Mouse (Mus musculus) gastrocnemius, postnatal 14 days (tissue): ENCODE data around the gene Exoc3l2. TPM values are rescaled to one million over a fixed set of nuclear protein-coding genes. Genes with fewer than 3 reads are reported as not detected.
A peak's percentile ranks its signal among the peaks of the same experiment; 100 is the strongest.

Source experiments
- DNase-seq: peaks from one replicate; pipeline ENCODE4 v3.0.0; 2021; ENCODE audit warnings: mixed read lengths
- intact Hi-C: fragments of 180-260 bp; cut with DNase I; formaldehyde crosslinking; loops from one replicate; pipeline ENCODE4 v1.15.1; 2025; ENCODE audit warnings: low total_unique reads
- total RNA-seq, 2 experiments: library from RNA; stranded (reverse); gene quantifications; 2 replicates each; pipeline ENCODE4 v1.2.3; 2021

Gene Exoc3l2
- total RNA-seq, 2 experiments from 2014 or later: 0.47 to 0.74 TPM

DNA sequence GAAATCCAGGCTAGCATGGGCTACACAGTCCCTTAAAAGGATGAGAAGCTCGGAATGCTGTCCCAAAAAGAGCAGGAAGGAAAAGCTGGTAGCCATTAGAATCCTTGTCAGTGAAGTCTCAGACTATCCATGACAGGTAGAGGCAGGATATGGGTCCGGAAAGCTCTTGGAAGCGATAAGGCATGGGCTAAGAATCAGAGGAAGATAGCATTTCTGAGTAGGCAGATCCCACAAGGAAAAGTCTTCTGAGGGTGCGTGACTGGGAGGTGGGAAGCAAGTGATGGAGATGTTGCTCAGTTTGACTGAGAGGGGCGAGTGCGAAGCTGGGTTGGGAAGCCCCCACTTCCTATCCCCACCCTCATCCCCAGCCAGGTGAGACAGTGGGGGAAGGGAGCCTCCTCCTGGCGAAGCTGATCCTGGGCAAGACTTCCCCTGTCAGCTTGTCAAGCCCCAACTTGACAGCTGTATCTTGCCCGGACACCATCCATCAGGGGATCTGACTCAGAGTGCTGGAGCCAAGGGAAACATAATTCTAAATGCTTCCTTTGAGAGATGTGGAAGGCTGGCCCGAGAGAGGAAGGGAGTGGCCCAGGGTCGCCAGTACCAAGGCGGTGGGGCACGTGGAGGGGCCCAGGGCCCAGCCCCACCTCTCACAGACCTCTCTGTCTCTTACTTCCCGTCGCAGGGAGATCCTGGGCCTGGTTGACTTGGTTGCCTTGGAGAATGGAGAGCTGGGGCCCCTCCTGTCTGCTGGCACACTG, 14.7 kb downstream of the Exoc3l2 start:
- intact Hi-C loops: no loop called here
- DNase-seq: no peak

DNA sequence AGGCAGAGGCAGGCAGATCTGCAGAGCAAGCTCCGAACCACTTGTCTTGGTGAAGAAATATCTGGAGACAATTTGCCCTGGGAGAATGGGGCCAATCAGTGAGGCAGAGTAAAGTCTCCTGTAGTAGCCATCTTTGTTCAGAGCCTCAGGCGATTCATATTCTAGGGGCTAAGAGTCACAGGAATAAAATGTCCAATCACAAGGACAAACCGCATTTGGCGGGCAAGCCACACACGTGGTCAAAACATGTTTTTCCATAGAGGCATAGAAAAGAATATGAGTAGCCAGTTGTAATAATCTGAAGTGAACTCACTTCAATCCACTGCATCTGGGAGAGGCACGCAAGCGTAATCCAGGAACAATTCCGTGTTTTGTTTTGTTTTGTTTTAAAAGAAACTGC, 20.1 kb downstream of the Exoc3l2 start:
- no peak for DNase-seq
- intact Hi-C loops: no loop called here

DNA sequence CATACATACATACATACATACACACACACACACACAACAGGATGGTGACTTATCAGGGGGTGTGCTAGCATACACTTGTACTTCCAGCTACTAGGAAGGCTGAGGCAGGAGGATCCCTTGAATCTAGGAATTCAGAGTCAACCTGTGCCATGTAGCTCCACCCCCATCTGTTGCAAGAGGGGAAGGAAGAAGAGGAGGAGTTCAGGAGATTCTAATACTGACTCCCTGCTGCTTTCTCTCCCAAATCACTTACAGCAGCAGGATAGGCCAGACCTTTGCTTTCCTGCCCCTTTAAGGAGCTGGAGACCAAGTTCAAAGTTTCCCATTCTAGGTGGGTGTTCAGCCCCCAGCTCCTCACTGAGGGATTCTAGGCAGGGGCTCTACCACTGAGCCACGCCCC, 22.4 kb downstream of the Exoc3l2 start:
- no peak for DNase-seq
- intact Hi-C loops: no loop called here

DNA sequence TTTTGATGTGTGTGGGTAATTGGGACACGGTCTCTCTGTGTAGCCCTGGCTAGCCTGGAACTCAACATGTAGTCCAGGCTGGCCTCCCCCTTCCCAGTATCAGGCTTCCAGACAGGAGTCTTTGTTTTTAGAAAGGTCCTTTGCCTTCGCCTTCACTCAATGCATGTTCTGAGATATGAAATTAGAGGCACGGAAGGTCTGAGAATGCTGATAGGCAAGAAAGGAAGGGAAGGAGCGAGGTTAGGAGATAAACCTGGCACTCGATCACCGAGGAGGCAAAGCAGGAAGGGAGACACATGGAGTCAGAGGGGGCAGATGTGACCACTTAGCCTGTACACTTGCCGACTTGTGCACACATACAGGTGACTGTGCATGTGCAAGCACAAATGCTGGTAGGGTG, 23.4 kb downstream of the Exoc3l2 start:
- DNase-seq: no peak
- intact Hi-C loops: no loop called here

DNA sequence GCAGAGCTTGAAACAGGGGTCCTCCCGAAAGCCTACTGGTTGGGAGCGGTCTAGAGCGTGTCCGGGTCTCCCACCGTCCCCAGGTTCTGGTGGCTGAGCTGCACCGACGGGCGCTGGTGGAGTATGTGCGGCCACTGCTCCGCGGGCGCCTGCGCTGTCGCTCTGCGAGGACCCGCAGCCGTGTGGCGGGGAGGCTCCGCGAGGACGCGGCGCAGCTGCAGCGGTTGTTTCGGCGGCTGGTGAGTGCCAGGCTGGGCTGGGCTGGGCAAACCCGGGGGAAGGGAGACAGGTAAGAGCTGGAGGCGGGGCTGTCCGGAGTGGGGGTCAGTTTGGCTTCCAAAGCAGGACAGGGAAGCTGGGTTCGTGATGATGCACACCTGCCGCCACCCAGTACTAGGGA, 26.4 kb downstream of the Exoc3l2 start:
- DNase-seq: no peak
- intact Hi-C loops: no loop called here

DNA sequence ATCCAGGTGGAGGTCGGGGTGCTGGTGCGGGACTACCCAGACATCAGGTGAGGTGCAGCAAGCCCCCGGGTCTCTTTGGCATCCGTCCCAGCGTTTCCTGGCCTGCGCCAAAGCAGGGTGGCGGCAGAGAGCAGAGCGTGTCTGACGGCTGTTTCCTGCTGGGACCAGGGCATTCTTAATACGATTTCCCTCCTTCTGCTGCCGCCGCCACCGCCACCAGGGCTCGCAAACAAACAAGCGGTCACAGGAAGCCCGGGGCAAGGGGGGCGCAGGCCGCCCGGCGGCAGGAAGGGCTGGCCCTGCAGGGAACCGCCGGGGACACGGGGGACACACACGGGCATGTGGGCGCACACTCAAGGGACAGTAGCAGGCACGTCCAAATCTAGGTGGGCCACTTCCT, 28.6 kb downstream of the Exoc3l2 start:
- intact Hi-C loops: no loop called here
- no peak for DNase-seq

- intact Hi-C loops: no loop called here
- DNase-seq: peak; percentile 3
Observed at GRCm38 (mm10) chr7:19494751-19495474, 31.8 kb downstream of the Exoc3l2 start.

- intact Hi-C loops: no loop called here
- peak; percentile 54 for DNase-seq
Observed at GRCm38 (mm10) chr7:19495521-19496213, 32.5 kb downstream of the Exoc3l2 start.

- no peak for DNase-seq
- intact Hi-C loops: no loop called here
Observed at GRCm38 (mm10) chr7:19496214-19496555, 33.1 kb downstream of the Exoc3l2 start.

- intact Hi-C loops: no loop called here
- DNase-seq: peak; percentile 2
Observed at GRCm38 (mm10) chr7:19498326-19498725, 35.2 kb downstream of the Exoc3l2 start.

GRCm38 (mm10) chr7:19500420-19501363, 37.6 kb downstream of the Exoc3l2 start:
- peak; percentile 2 for DNase-seq
- intact Hi-C loops: no loop called here

- intact Hi-C loops: no loop called here
Observed at GRCm38 (mm10) chr7:19501658-19502057, 38.5 kb downstream of the Exoc3l2 start.

DNA sequence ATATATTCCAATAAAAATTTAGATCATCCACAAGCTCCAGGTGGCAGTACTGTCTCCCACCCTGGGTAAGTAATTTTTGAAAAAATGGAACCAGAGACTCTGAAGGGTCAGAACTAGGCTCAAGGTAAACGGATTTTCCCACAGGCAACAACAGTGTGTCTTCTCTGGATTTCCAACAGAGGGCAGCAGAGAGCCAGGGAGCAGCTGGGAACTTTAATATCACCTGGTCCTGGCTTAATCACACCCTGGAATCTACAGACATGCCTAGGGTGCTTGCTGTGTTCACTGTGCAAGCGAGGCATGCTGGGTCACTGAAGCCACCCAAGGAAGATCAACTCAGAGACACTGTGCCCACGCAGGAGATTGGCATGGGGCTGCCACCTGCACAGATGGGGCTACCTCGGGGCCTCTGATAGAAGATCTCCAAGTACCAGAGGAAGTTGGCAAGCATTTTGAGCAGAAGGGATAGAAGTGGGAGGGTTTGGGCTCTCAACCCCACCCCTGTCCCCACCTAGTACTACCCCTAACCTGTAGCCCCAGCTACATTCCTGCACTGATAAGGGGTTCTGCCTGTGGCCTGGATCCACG, 40.4 kb downstream of the Exoc3l2 start:
- no peak for DNase-seq
- intact Hi-C loops: no loop called here

More at GRCm38 (mm10) chr7:19501658-19502057, 38.5 kb downstream of the Exoc3l2 start:
- no peak for DNase-seq

DNA sequence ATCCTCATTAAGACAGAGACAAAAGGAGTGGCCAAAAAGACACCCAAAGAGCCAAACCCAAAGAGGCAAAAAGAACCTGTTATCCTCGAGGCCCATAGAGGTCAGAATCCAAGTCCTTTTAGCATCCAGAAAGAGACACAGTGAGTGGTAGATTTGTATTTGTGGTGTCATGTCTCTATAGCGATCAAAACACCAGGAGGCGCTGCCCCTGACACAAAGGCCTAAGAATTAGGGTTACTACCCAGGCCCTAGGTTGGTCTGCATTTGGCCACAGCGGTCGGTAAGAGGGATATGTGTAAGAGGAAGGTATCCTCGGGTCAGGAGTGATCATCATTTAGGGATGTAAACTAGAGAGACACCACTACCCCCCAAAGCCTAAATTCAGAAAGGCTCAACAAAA, 43.2 kb downstream of the Exoc3l2 start:
- DNase-seq: peak; percentile 4
- intact Hi-C loops: no loop called here

DNA sequence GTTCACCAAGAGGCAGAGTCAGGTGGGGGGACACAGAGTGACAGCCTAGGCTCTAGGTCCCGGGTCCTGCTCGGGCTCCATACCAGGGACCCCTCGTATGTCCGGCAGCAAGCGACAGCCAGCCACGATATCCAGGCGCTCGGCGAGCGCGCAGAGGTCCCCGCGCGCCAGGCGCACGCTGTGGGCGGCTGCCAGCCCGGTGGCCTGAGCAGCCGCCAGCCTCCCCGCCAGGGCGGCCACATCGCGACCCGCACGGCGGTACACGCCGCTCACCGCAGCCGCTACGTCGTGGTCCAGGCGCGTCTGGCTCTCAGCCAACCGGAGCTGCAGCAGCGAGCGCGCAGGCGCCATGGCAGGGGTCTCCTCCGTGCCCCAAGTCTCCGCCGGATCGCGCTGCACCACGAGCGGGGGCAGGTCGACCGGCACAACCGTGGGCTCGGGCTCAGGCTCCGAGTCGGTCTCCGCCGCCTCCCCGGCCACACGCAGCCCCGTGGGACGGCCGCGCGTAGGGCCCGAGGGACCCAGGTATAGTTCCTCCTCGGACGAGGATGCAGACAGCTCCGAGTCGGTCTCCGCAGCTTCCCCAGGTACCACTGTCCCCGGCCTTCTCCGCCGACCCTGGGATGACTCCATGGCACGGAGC, 44.0 kb downstream of the Exoc3l2 start:
- peak; percentile 33 for DNase-seq
- intact Hi-C loops: no loop called here

- no peak for DNase-seq
- intact Hi-C loops: no loop called here
Observed at GRCm38 (mm10) chr7:19507612-19507981, 44.5 kb downstream of the Exoc3l2 start.

GRCm38 (mm10) chr7:19508150-19508923, 45.2 kb downstream of the Exoc3l2 start, which contains the start of the genes Bloc1s3 and Trappc6a:
Bloc1s3 (minus strand) TSS chr7:19508367.
Trappc6a (plus strand) TSS chr7:19508395.
- intact Hi-C loops: no loop called here
- peak; percentile 91 for DNase-seq
